Mouse (Mus musculus) kidney, embryonic 14.5 days (tissue): ENCODE results near the gene Cldn14. TPM values are rescaled to one million over a fixed set of nuclear protein-coding genes. Genes with fewer than 3 reads are reported as not detected.
A peak's percentile ranks its signal among the peaks of the same experiment; 100 is the strongest.
"Not testable (repeated sequence)": the region's sequence is repeated elsewhere in the genome, so short reads cannot be mapped to it uniquely, and the experiment has no call there.

ENCODE experiments used
- ATAC-seq: fragments of 200-750 bp; cut with Nextera tagmentation; 2 replicates; pipeline ENCODE4 v1.8.0; 2017; ENCODE audit warnings: moderate number of reproducible peaks, mild to moderate bottlenecking, moderate TSS enrichment, moderate library complexity; ENCODE audit not compliant: low FRiP score, low TSS enrichment
- H3K27ac ChIP-seq: fragments of 300-500 bp; sonication (generic); 2 replicates; pipeline ENCODE4 v1.5.1; 2014; ENCODE audit warnings: low read depth, mild to moderate bottlenecking, low read length, moderate library complexity, mixed read lengths
- H3K27me3 ChIP-seq: fragments of 300-500 bp; sonication (generic); 2 replicates; pipeline ENCODE4 v1.6.1; 2014; ENCODE audit warnings: mild to moderate bottlenecking, low read length; ENCODE audit not compliant: control insufficient read depth, insufficient read depth
- H3K36me3 ChIP-seq: fragments of 300-500 bp; sonication (generic); 2 replicates; pipeline ENCODE4 v1.6.1; 2014; ENCODE audit warnings: low read length, mixed read lengths; ENCODE audit not compliant: control insufficient read depth, insufficient read depth
- H3K4me1 ChIP-seq: fragments of 300-500 bp; sonication (generic); 2 replicates; pipeline ENCODE4 v1.6.1; 2014; ENCODE audit warnings: low read length, mixed read lengths; ENCODE audit not compliant: control insufficient read depth, insufficient read depth
- H3K4me2 ChIP-seq: fragments of 300-500 bp; sonication (generic); replicated peaks from 2 replicates; pipeline ENCODE4 v1.6.1; 2014; ENCODE audit warnings: low read depth, mild to moderate bottlenecking, low read length
- H3K4me3 ChIP-seq: fragments of 300-500 bp; sonication (generic); 2 replicates; pipeline ENCODE4 v1.5.1; 2014; ENCODE audit warnings: mild to moderate bottlenecking, low read length
- H3K9ac ChIP-seq: fragments of 300-500 bp; sonication (generic); 2 replicates; pipeline ENCODE4 v1.6.1; 2014; ENCODE audit warnings: low read depth, mild to moderate bottlenecking, low read length, moderate library complexity
- H3K9me3 ChIP-seq: fragments of 300-500 bp; sonication (generic); 2 replicates; pipeline ENCODE4 v1.6.1; 2016; ENCODE audit warnings: low read length; ENCODE audit not compliant: control insufficient read depth
- WGBS: fragments of 180-500 bp; shearing (Covaris S2); extraction: QIAGEN DNeasy Blood & Tissue Kit; methylation state at CpG from one replicate; pipeline ENCODE4 v1.1.7; 2014; 5-methylcytosine and 5-hydroxymethylcytosine counted together
- polyA plus RNA-seq: library from polyadenylated mRNA; unstranded; fragments of >200 nt; fragmentation: Nextera tagmentation; extraction: Ambion mirVana; gene quantifications from 2 replicates; pipeline ENCODE4 v1.2.1, GENCODE M21; 2014

The Cldn14 gene
- polyA plus RNA-seq, 1 experiment from 2014 or later = not detected

DNA sequence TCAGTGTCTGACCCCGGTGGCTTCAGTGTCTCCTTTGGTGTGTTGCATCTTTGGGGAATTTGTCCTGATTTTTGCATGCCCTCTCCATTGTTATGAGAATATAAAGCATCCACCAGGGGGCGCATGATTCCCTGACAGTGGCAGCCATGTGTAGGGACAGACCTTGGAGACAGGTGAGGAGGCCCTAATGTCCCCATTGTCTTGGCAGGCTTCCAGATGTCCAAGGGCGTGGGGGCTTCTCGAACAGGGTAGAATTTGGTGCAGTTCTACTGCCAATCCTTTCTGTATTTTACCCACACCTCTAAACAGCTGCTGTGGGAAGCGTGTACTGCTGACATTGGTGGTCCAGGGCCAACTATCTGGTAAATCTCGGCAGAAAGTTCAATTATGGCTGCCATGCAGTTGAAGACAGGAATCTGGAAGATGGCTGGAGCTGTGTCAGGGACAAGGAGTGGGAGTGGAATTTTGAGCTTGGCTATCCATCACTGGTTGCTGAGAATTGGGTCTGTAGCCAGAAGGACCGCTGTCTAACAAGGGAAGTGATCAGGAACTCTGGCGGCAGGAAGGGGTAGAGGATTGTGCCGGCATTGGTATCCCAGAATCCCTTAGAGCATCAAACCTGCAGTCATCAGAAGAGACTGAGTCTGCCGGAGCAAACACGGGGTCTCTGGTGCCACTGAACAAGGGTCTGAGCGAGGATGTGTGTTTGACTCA lies 29.8 kb upstream of the Cldn14 start:
- Histone ChIP-seq H3K9ac (no peak overlapping the region), H3K4me1 (no peaks in the 10 kb centered on the region), H3K4me2 (no peak overlapping the region), H3K36me3 (no peaks in the 10 kb centered on the region), H3K4me3 (no peak overlapping the region), H3K27ac (no peak overlapping the region), H3K9me3 (no peaks in the 10 kb centered on the region), H3K27me3 (no peaks in the 10 kb centered on the region)
- peak; percentile 45; the same call in 1 of the 2 replicates for ATAC-seq
- WGBS = 70% methylated on average over 12 of the region's 12 CpGs

DNA sequence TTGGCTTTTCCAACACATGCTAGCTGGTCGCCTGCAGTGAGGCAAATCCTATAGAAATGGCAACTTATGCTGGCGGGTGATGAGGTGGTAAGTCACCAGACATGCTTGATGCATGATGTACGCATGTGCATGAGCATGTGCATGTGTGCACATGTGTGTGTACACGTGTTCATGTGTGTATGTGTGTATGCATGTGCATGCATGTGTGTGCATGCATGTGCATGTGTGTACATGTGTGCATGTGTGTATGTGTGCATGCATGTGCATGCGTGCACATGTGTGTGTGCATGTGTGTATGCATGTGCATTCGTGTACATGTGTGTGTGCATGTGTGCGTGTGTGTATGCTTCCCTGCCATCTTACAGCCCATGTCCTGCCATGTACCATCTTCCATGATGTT lies 28.6 kb upstream of the Cldn14 start:
- Histone ChIP-seq H3K4me1 (no peaks in the 10 kb centered on the region), H3K9ac (no peak overlapping the region), H3K9me3 (no peaks in the 10 kb centered on the region), H3K4me2 (no peak overlapping the region), H3K27me3 (no peaks in the 10 kb centered on the region), H3K36me3 (no peaks in the 10 kb centered on the region), H3K4me3 (no peak overlapping the region), H3K27ac (no peak overlapping the region)
- ATAC-seq = no peak
- WGBS = 92% methylated on average over 7 of the region's 7 CpGs

DNA sequence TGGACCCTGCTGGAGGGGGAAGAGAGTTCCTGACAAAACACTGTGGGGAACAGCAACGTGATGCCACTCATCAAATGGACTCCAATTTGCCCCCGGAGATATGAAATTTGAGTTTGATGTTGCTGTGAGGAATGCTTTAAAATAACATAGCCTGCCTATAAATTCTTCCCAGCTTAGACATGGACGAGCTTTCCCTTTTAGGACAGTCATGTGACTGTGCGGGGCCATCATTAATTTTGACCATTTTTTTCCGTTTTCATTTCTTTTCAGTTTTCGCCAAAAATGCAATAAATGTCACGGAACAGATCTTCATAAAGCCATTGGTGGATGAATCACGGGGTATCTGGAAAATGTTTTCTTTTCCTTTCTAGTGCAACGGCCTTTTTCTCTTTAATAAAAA lies 25.5 kb upstream of the Cldn14 start:
- Histone ChIP-seq H3K27ac (no peak overlapping the region), H3K9ac (no peak overlapping the region), H3K4me3 (no peak overlapping the region), H3K9me3 (no peaks in the 10 kb centered on the region), H3K4me2 (no peak overlapping the region), H3K36me3 (no peaks in the 10 kb centered on the region), H3K27me3 (no peaks in the 10 kb centered on the region), H3K4me1 (no peaks in the 10 kb centered on the region)
- no peak for ATAC-seq
- 61% methylated on average over 9 of the region's 9 CpGs for WGBS

DNA sequence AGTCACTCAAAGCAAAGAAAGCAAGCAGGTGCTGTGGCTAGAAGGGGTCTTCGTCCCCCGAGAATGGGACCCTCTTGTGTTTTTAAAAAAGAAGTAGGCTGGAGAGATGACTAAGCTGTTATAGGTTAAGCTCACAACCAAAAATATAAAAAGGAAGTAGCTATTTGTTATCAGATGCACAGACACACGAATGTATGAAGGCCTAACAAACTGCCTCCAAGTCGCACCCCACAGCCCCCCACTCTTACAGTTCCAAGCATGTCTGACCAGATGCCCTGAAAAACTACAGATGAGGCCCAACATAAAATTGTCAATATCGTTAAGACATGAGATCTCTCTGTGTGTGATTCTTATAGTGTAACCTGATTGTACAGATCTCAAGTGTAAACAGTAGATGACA lies 23.6 kb upstream of the Cldn14 start:
- no peak overlapping the region for H3K4me3 ChIP-seq
- H3K9me3 ChIP-seq = no peaks in the 10 kb centered on the region
- 87% methylated on average over 5 of the region's 5 CpGs for WGBS
- no peak overlapping the region for H3K4me2 ChIP-seq
- H3K36me3 ChIP-seq = no peaks in the 10 kb centered on the region
- no peaks in the 10 kb centered on the region for H3K4me1 ChIP-seq
- H3K27ac ChIP-seq = no peak overlapping the region
- no peak for ATAC-seq
- H3K9ac ChIP-seq = no peak overlapping the region
- no peaks in the 10 kb centered on the region for H3K27me3 ChIP-seq

DNA sequence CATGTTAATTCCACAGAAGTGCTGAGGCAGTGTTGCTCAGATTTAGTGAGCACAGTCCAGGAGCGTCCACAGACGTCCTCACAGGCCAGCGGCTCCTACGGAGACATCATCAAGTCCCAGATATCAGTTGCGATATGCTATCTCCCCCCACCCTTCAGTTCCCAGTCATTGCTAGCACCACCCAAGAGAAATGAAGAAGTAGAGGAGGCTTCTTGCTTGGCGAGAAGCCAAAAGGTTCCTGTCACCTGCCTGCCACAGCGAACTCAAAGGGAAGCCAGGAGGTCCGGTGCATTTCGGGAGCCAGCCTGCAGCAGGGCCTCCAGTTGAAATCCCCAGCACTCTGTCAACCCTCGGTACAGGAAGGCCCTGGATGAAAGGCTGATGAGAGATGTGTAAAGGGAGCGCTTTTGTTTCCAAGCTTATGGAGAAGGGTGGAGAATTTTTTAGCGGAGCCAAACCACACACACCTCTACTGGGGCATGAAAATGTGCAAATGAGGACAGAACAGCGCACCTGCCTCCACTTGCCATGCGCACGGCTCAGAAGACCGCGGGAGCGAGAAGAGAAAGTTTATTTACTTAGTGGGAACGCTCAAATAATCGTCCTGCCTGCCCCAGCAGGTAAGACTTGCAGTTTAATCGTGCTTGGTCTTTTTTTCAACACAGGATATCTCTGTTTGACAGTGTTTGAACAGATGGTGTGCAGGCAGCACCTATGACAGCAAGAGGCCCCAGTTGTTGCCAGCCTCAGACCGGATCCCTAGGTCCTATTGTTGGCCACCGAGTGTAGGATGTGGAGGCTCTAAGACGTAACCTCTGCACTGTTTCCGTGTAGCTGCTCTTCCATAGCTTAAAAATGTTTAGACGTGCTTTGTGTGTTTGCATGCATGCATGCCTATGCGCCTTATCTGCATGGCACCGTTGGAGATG lies 15.0 kb upstream of the Cldn14 start:
- no peak for ATAC-seq
- Histone ChIP-seq H3K27ac (no peak overlapping the region), H3K9me3 (peaks cover 7% of the 10 kb centered on the region), H3K27me3 (no peaks in the 10 kb centered on the region), H3K4me3 (no peak overlapping the region), H3K9ac (no peak overlapping the region), H3K4me1 (no peaks in the 10 kb centered on the region), H3K4me2 (no peak overlapping the region), H3K36me3 (no peaks in the 10 kb centered on the region)
- WGBS = 77% methylated on average over 28 of the region's 28 CpGs

DNA sequence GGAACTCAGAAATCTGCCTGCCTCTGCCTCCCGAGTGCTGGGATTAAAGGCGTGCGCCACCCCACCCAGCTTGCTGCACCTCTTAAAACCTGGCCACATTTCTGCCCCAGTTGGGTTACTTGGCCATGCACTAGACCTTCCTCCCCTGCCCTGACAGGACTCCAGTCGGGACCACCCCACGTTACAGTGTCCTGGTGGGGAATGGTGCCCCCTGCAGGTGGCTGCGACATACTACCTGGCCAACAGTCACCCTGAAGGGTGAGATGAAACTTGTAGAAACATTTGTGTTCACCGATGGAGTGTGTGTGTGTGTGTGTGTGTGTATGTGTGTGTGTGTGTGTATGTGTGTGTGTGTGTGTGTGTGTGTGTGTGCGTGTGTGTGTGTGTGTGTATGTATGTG lies 11.1 kb upstream of the Cldn14 start:
- not testable (repeated sequence) for H3K4me3 ChIP-seq, H3K27me3 ChIP-seq, ATAC-seq, H3K27ac ChIP-seq, H3K9ac ChIP-seq, H3K9me3 ChIP-seq, H3K36me3 ChIP-seq, H3K4me2 ChIP-seq, H3K4me1 ChIP-seq
- 77% methylated on average over 8 of the region's 8 CpGs for WGBS

DNA sequence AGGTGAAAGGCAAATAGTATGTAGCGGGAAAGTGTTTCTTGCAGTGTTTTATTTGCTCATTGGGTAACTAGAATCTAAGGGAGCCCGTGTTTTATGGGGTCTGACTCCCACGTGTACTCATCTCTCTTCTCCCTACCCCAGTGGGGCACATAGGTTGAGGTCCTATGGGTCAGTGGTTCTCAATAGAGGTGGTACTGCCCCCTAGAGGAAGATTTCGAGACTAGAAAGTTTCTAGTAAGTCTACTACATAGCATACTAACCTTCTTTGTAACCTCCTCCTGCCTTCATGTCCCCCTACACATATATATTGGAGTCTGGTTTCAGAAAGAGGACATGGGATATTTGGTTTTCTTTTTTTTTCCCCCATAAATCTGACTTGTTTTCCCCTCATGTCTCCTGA lies 9.3 kb upstream of the Cldn14 start:
- no peaks in the 10 kb centered on the region for H3K4me1 ChIP-seq
- H3K4me2 ChIP-seq = no peak overlapping the region
- no peak overlapping the region for H3K4me3 ChIP-seq
- no peaks in the 10 kb centered on the region for H3K36me3 ChIP-seq
- no peaks in the 10 kb centered on the region for H3K9me3 ChIP-seq
- ATAC-seq = no peak
- H3K9ac ChIP-seq = no peak overlapping the region
- 66% methylated on average over 4 of the region's 4 CpGs for WGBS
- no peaks in the 10 kb centered on the region for H3K27me3 ChIP-seq
- H3K27ac ChIP-seq = no peak overlapping the region

DNA sequence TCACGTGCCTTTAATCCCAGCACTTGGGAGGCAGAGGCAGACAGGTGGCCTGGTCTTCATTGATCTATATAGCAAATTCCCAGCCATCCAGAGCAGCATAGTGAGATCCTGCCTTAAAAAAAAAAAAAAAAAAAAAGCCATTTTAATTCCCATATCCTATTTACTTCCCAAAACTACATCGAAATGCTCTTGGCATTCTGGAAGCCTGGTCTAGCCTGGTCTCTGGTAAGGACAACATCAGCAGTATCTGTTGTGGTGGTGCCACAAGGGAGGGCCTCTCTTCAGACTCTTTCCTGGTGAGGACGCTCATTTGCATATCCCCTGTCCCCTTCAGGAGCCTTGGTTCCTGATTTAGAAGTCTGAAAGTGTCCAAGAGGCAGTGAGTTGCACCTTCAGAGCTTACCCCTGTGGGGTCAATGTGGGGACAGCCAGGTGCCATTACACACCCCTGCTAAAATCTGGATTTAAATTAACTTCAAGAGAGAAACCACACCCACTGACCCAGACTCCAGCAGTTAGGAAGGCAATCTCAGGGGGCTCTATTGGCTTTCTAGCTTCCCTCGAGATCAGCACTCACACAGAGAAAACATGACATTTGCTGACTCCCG lies 6.0 kb upstream of the Cldn14 start:
- Histone ChIP-seq H3K4me2 (no peak overlapping the region), H3K27ac (no peak overlapping the region), H3K27me3 (no peaks in the 10 kb centered on the region), H3K4me3 (no peak overlapping the region), H3K4me1 (peaks cover 4% of the 10 kb centered on the region; the same call in 1 of the 2 replicates), H3K9me3 (no peaks in the 10 kb centered on the region), H3K36me3 (no peaks in the 10 kb centered on the region), H3K9ac (no peak overlapping the region)
- 82% methylated on average over 5 of the region's 5 CpGs for WGBS
- no peak for ATAC-seq
